Mouse (Mus musculus) heart, postnatal 0 days (tissue): ENCODE measurements at regions not wholly inside any gene's neighbourhood (a gene's known extent, or its start where the extent isn't known, plus 50 kb on each side); places are given as distances from the start of the nearest gene placed in this dataset.

ENCODE experiments used
- CTCF ChIP-seq: IDR thresholded peaks from 2 replicates; pipeline ENCODE4 v1.5.1; 2016; ENCODE audit warnings: antibody characterized with exemption, control low read depth, low read depth
- EP300 ChIP-seq: IDR thresholded peaks from 2 replicates; pipeline ENCODE4 v1.6.1; 2016; ENCODE audit warnings: antibody characterized with exemption, low read depth

DNA sequence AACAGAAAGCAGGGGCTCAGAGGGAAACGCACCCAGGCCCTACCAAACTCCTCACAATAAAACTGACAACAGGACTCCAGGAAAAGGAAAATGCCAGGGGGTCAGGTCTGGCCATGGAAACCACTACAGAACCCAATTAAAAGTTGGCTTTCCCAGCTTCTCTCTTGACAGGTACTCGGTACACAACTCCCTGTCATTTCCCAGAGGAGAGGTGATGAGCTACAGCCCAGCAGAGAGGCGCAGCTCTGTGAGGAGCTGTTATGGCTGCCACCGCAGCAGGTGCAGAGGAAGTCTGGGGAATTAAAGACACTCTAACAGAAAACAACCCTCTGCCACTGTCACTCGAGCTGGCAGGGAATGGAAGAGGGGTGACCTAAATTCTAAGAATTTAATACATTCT is 95.4 kb upstream of the Vldlr start:
- TF ChIP-seq CTCF (no peak), EP300 (no peak)
